In the genomic region with DNA sequence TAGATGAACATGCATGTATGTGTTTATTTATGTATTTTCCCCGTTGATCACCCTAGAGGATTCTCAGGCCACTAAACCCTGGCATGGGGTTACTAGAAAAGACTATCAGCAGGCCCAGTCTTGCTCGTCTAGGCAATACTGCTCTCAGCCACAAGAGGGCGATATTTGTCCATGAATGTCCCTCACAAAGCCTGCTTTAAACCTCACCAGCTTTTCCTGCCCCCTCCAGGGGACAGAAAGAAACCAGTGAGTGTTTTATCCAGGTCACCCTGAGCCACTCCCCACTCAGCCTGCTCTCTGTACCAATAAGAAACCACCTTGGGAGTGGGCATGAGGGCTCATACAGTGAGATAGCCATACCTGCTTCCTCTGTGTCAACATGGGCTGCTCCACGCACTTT, we compare ENCODE assay signal across 8 mouse cellular contexts. TPM values are rescaled to one million over a fixed set of nuclear protein-coding genes. Genes with fewer than 3 reads are reported as not detected.
DNase-seq lines count a peak whose midpoint lies in the region; ATAC-seq and TF ChIP-seq lines count a peak whose summit lies in the region.

No protein-coding gene starts in this region.

- H3K27ac ChIP-seq in heart, embryonic 12.5 days (ENCODE audit: poor library complexity, severe bottlenecking) = no peak overlapping the region
- no peak overlapping the region for H3K27ac ChIP-seq in kidney, embryonic 15.5 days

- no peak overlapping the region for H3K4me2 ChIP-seq in heart, embryonic 12.5 days
- no peak overlapping the region for H3K4me2 ChIP-seq in kidney, embryonic 15.5 days

- H3K4me3 ChIP-seq in C2C12 (ENCODE audit: insufficient read depth, poor library complexity, severe bottlenecking) = no peak overlapping the region
- no peak overlapping the region for H3K4me3 ChIP-seq in heart, embryonic 12.5 days
- no peak overlapping the region for H3K4me3 ChIP-seq in kidney, embryonic 15.5 days (replicated peaks)

- H3ac ChIP-seq in C2C12 (ENCODE audit: control insufficient read depth, insufficient read length, low read depth) = no peak overlapping the region

- no peaks in the 10 kb centered on the region for H3K79me2 ChIP-seq in C2C12 (ENCODE audit: control insufficient read depth, insufficient read depth)

- peaks cover 11% of the 10 kb centered on the region for H3K36me3 ChIP-seq in C2C12 (ENCODE audit: control insufficient read depth, insufficient read depth)
- H3K36me3 ChIP-seq in heart, embryonic 12.5 days = 0 out of 2 replicates have a peak, but pooled peaks cover 14% of the 10 kb centered on the region
- peaks cover 13% of the 10 kb centered on the region; the same call in 1 of the 2 replicates for H3K36me3 ChIP-seq in kidney, embryonic 15.5 days

- H3K9ac ChIP-seq in heart, embryonic 12.5 days = no peak overlapping the region
- H3K9ac ChIP-seq in kidney, embryonic 15.5 days = no peak overlapping the region

- peak; percentile 32 for TF ChIP-seq CTCF in C2C12 (IDR thresholded peaks at IDR 0.05; ENCODE audit: control insufficient read depth, insufficient read depth, insufficient read length)

- no peaks in the 10 kb centered on the region for H3K9me3 ChIP-seq in heart, embryonic 12.5 days (replicated peaks)
- H3K9me3 ChIP-seq in kidney, embryonic 15.5 days (replicated peaks) = no peaks in the 10 kb centered on the region

- DNase-seq in brain, adult 2 months (ENCODE audit: low read depth, low spot score) = peak; percentile 94
- peak; percentile 83 for DNase-seq in liver
- peak; percentile 88 for DNase-seq in naive thymus-derived CD4-positive, alpha-beta T cell, adult 2 months (ENCODE audit: low read depth)
- DNase-seq in spleen, postnatal 4 days (ENCODE audit: low spot score in 2 of 2) = peak; percentile 78 to 92

- peak; percentile 68 for ATAC-seq in erythroblast, adult 5-6 weeks (replicated peaks; ENCODE audit: low FRiP score, poor library complexity, severe bottlenecking)
- ATAC-seq in heart, embryonic 12.5 days (ENCODE audit: insufficient number of reproducible peaks, low FRiP score) = peak; percentile 70; the same call in 1 of the 2 replicates
- ATAC-seq in kidney, embryonic 15.5 days (replicated peaks; ENCODE audit: low FRiP score) = peak; percentile 71

- H3K4me1 ChIP-seq in heart, embryonic 12.5 days (replicated peaks) = peaks cover 4% of the 10 kb centered on the region; the same call in 1 of the 2 replicates
- H3K4me1 ChIP-seq in kidney, embryonic 15.5 days = no peaks in the 10 kb centered on the region

- H3K27me3 ChIP-seq in C2C12 (ENCODE audit: control insufficient read depth, insufficient read depth, insufficient read length) = no peaks in the 10 kb centered on the region
- no peaks in the 10 kb centered on the region for H3K27me3 ChIP-seq in heart, embryonic 12.5 days (replicated peaks)
- no peaks in the 10 kb centered on the region for H3K27me3 ChIP-seq in kidney, embryonic 15.5 days

- WGBS in heart, embryonic 12.5 days = 20% methylated on average over 4 of the region's 4 CpGs
- WGBS in kidney, embryonic 15.5 days = 19% methylated on average over 4 of the region's 4 CpGs

- H3K79me3 ChIP-seq in C2C12 (ENCODE audit: low read depth) = no peaks in the 10 kb centered on the region

TF ChIP-seq in C2C12, 6 proteins besides CTCF, POLR2A, EP300 and RAD21:
- no peak for TF ChIP-seq CEBPB (IDR thresholded peaks at IDR 0.05; ENCODE audit: low read depth)
- TF ChIP-seq MAX (IDR thresholded peaks at IDR 0.05) = no peak
- TF ChIP-seq USF1 (IDR thresholded peaks at IDR 0.05; ENCODE audit: low read depth) = no peak
- TF ChIP-seq MYOG (IDR thresholded peaks at IDR 0.05; ENCODE audit: control insufficient read depth, extremely low read depth, insufficient read length) = no peak
- no peak for TF ChIP-seq FOSL1 (IDR thresholded peaks at IDR 0.05; ENCODE audit: insufficient read depth, low read length, poor library complexity, severe bottlenecking)
- no peak for TF ChIP-seq MYOD1 (IDR thresholded peaks at IDR 0.05; ENCODE audit: control insufficient read depth, insufficient read length, low read depth)
TF ChIP-seq in C2C12: peak in this region for 0.

RNA-seq across cellular contexts. Expression of gene Ift22, which starts 21.1 kb away (rescaled TPM):
- 21.6 TPM for polyA plus RNA-seq in C2C12 (2012; fragmentation: generic; extraction: Trizol)
- 1.7 and 4.8 TPM in 2 replicates for total RNA-seq in erythroblast, adult 5-6 weeks (2015; ENCODE audit: low replicate concordance)
- 0.28 and 1.3 TPM in 2 replicates for total RNA-seq in erythroblast, adult 5-6 weeks (2017; ENCODE audit: low replicate concordance)
- polyA plus RNA-seq in heart, embryonic 12.5 days (2016; fragmentation: Nextera tagmentation; extraction: Ambion mirVana) = 36.9 and 40.9 TPM in 2 replicates
- polyA plus RNA-seq in kidney, embryonic 15.5 days (2015; fragmentation: Nextera tagmentation; extraction: Ambion mirVana) = 74.0 and 78.8 TPM in 2 replicates

RNA-seq across cellular contexts. Expression of gene Fis1, which starts 24.0 kb away (rescaled TPM):
- polyA plus RNA-seq in C2C12 (2012; fragmentation: generic; extraction: Trizol) = 311 TPM
- total RNA-seq in erythroblast, adult 5-6 weeks (2015; ENCODE audit: low replicate concordance) = 160 and 175 TPM in 2 replicates
- total RNA-seq in erythroblast, adult 5-6 weeks (2017; ENCODE audit: low replicate concordance) = 65.3 and 70.5 TPM in 2 replicates
- 245 and 251 TPM in 2 replicates for polyA plus RNA-seq in heart, embryonic 12.5 days (2016; fragmentation: Nextera tagmentation; extraction: Ambion mirVana)
- 284 and 294 TPM in 2 replicates for polyA plus RNA-seq in kidney, embryonic 15.5 days (2015; fragmentation: Nextera tagmentation; extraction: Ambion mirVana)

RNA-seq across cellular contexts. Expression of gene Cldn15, which starts 37.3 kb away (rescaled TPM):
- 5.1 TPM for polyA plus RNA-seq in C2C12 (2012; fragmentation: generic; extraction: Trizol)
- 5.8 and 14.0 TPM in 2 replicates for total RNA-seq in erythroblast, adult 5-6 weeks (2015; ENCODE audit: low replicate concordance)
- total RNA-seq in erythroblast, adult 5-6 weeks (2017; ENCODE audit: low replicate concordance) = 11.0 and 19.1 TPM in 2 replicates
- polyA plus RNA-seq in heart, embryonic 12.5 days (2016; fragmentation: Nextera tagmentation; extraction: Ambion mirVana) = 1.9 and 2.1 TPM in 2 replicates
- 3.0 and 4.1 TPM in 2 replicates for polyA plus RNA-seq in kidney, embryonic 15.5 days (2015; fragmentation: Nextera tagmentation; extraction: Ambion mirVana)

RNA-seq across cellular contexts. Expression of gene Col26a1, which starts 46.1 kb away (rescaled TPM):
- polyA plus RNA-seq in C2C12 (2012; fragmentation: generic; extraction: Trizol) = 0.11 TPM
- not detected in 2 replicates for total RNA-seq in erythroblast, adult 5-6 weeks (2015; ENCODE audit: low replicate concordance)
- total RNA-seq in erythroblast, adult 5-6 weeks (2017; ENCODE audit: low replicate concordance) = not detected in 2 replicates
- 21.4 and 21.6 TPM in 2 replicates for polyA plus RNA-seq in heart, embryonic 12.5 days (2016; fragmentation: Nextera tagmentation; extraction: Ambion mirVana)
- 51.1 and 62.5 TPM in 2 replicates for polyA plus RNA-seq in kidney, embryonic 15.5 days (2015; fragmentation: Nextera tagmentation; extraction: Ambion mirVana)

RNA-seq across cellular contexts. Expression of gene Plod3, which starts 57.7 kb away (rescaled TPM):
- 140 TPM for polyA plus RNA-seq in C2C12 (2012; fragmentation: generic; extraction: Trizol)
- total RNA-seq in erythroblast, adult 5-6 weeks (2015; ENCODE audit: low replicate concordance) = 19.2 and 23.0 TPM in 2 replicates
- 20.6 and 36.1 TPM in 2 replicates for total RNA-seq in erythroblast, adult 5-6 weeks (2017; ENCODE audit: low replicate concordance)
- 42.7 and 48.6 TPM in 2 replicates for polyA plus RNA-seq in heart, embryonic 12.5 days (2016; fragmentation: Nextera tagmentation; extraction: Ambion mirVana)
- 42.9 and 52.5 TPM in 2 replicates for polyA plus RNA-seq in kidney, embryonic 15.5 days (2015; fragmentation: Nextera tagmentation; extraction: Ambion mirVana)
